In the genomic region with DNA sequence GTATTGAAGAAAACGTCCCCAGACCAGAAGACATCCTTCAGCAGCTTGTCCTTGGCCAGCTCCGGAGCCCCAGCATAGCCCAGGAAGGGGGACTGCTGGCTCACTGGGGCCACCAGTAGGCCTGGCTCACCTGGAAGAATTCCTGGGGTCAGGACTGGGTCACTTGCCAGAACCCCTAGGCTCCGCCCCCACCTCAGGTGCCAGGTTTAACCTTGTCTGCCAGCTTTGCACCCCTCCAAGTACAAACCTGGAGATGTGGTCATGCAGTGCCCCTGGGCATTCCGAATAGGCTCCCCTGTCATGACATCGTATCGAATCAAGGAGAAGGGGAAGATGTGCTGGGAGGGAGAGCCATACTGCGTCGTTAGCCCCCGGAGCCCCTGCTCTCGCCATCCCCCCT, we compare ENCODE assay signal across 19 mouse cellular contexts. TPM values are rescaled to one million over a fixed set of nuclear protein-coding genes. Genes with fewer than 3 reads are reported as not detected.
A peak's percentile ranks its signal among the peaks of the same experiment; 100 is the strongest.
DNase-seq lines count a peak whose midpoint lies in the region; ATAC-seq and TF ChIP-seq lines count a peak whose summit lies in the region.
"Had no signal": no experiment of that assay in that cellular context is flagged by ENCODE, and none has a peak within 500 bp of the region (broad histone marks: within the 10 kb centered on the region; RNA-seq: fewer than 3 reads in every experiment).

No protein-coding gene starts in this region.

- WGBS in embryonic facial prominence, embryonic 12.5 days = 93% methylated on average over 10 of the region's 10 CpGs
- WGBS in embryonic facial prominence, embryonic 10.5 days = 92% methylated on average over 10 of the region's 10 CpGs
- WGBS in lung, embryonic 15.5 days = 89% methylated on average over 10 of the region's 10 CpGs
- 95% methylated on average over 10 of the region's 10 CpGs for WGBS in lung, adult 2 months
- 97% methylated on average over 10 of the region's 10 CpGs for WGBS in hindbrain, embryonic 16.5 days

- no peak overlapping the region for H3K27ac ChIP-seq in embryonic facial prominence, embryonic 12.5 days
- no peak overlapping the region for H3K27ac ChIP-seq in embryonic facial prominence, embryonic 10.5 days (replicated peaks)
- no peak overlapping the region for H3K27ac ChIP-seq in lung, embryonic 15.5 days
- no peak overlapping the region for H3K27ac ChIP-seq in hindbrain, embryonic 16.5 days (ENCODE audit: low read depth, low read length)
- H3K27ac ChIP-seq: left cerebral cortex, adult 2 months; liver, embryonic 13.5 days; stomach, embryonic 15.5 days had no signal

- no peak overlapping the region; the same call in 1 of the 2 replicates for H3K9ac ChIP-seq in embryonic facial prominence, embryonic 12.5 days
- no peak overlapping the region for H3K9ac ChIP-seq in lung, embryonic 15.5 days
- no peak overlapping the region for H3K9ac ChIP-seq in hindbrain, embryonic 16.5 days (ENCODE audit: low read depth, low read length)
- H3K9ac ChIP-seq: heart, embryonic 12.5 days; liver, embryonic 13.5 days; stomach, embryonic 15.5 days had no signal

- no peaks in the 10 kb centered on the region for H3K9me3 ChIP-seq in embryonic facial prominence, embryonic 12.5 days
- H3K9me3 ChIP-seq in embryonic facial prominence, embryonic 10.5 days = no peaks in the 10 kb centered on the region
- no peaks in the 10 kb centered on the region for H3K9me3 ChIP-seq in lung, embryonic 15.5 days
- H3K9me3 ChIP-seq in E14TG2a.4 (ENCODE audit: low read length) = no peaks in the 10 kb centered on the region
- H3K9me3 ChIP-seq in hindbrain, embryonic 16.5 days (ENCODE audit: control insufficient read depth, low read length) = no peaks in the 10 kb centered on the region
- H3K9me3 ChIP-seq: G1E; heart, embryonic 12.5 days; liver, embryonic 13.5 days; stomach, embryonic 15.5 days had no signal

- H3K4me2 ChIP-seq in embryonic facial prominence, embryonic 12.5 days (replicated peaks) = peak overlapping the region; percentile 94; the same call in 1 of the 2 replicates
- peak overlapping the region; percentile 95; the same call in 1 of the 2 replicates for H3K4me2 ChIP-seq in lung, embryonic 15.5 days
- peak overlapping the region; percentile 92 for H3K4me2 ChIP-seq in hindbrain, embryonic 16.5 days (ENCODE audit: low read length)
- H3K4me2 ChIP-seq: liver, embryonic 13.5 days; stomach, embryonic 15.5 days had no signal

- no peak for TF ChIP-seq POLR2A in lung, adult 2 months (IDR thresholded peaks at IDR 0.05; ENCODE audit: borderline replicate concordance, extremely low read depth, low read depth, low read length)

- DNase-seq in embryonic facial prominence, embryonic 10.5 days (ENCODE audit: low spot score) = no peak
- DNase-seq in lung, adult 2 months = no peak
- no peak for DNase-seq in gastrocnemius, adult 8-10 months (ENCODE audit: low spot score in 2 of 2)
- DNase-seq in spleen, postnatal 36 days (ENCODE audit: low spot score in 2 of 2) = no peak
- DNase-seq: cerebellum, adult 11-12 months; embryo, embryonic 11 days; liver, embryonic 13.5 days; right cerebral cortex, postnatal 25 days had no signal

- H3K27me3 ChIP-seq in embryonic facial prominence, embryonic 12.5 days = no peaks in the 10 kb centered on the region
- H3K27me3 ChIP-seq in embryonic facial prominence, embryonic 10.5 days (replicated peaks; ENCODE audit: low read depth, poor library complexity, severe bottlenecking) = no peaks in the 10 kb centered on the region
- no peaks in the 10 kb centered on the region for H3K27me3 ChIP-seq in lung, embryonic 15.5 days
- peaks cover 18% of the 10 kb centered on the region for H3K27me3 ChIP-seq in E14TG2a.4 (ENCODE audit: insufficient read depth, low read length)
- H3K27me3 ChIP-seq in hindbrain, embryonic 16.5 days (replicated peaks; ENCODE audit: control insufficient read depth, insufficient read depth, low read length) = no peaks in the 10 kb centered on the region
- H3K27me3 ChIP-seq: heart, embryonic 12.5 days; stomach, embryonic 15.5 days had no signal

- TF ChIP-seq CTCF in lung, adult 2 months (IDR thresholded peaks at IDR 0.05; ENCODE audit: insufficient read depth, low read length) = no peak
- TF ChIP-seq CTCF in E14TG2a.4 (conservative IDR thresholded peaks at IDR 0.05; ENCODE audit: low read length) = no peak

- H3K4me1 ChIP-seq in embryonic facial prominence, embryonic 12.5 days = peaks cover 44% of the 10 kb centered on the region
- peaks cover 74% of the 10 kb centered on the region for H3K4me1 ChIP-seq in embryonic facial prominence, embryonic 10.5 days
- peaks cover 48% of the 10 kb centered on the region for H3K4me1 ChIP-seq in lung, embryonic 15.5 days
- H3K4me1 ChIP-seq in lung, adult 2 months (ENCODE audit: control insufficient read depth, insufficient read depth, low read length) = peaks cover 10% of the 10 kb centered on the region
- H3K4me1 ChIP-seq in E14TG2a.4 (replicated peaks; ENCODE audit: low read depth, low read length) = peaks cover 83% of the 10 kb centered on the region
- peaks cover 36% of the 10 kb centered on the region for H3K4me1 ChIP-seq in hindbrain, embryonic 16.5 days (ENCODE audit: control insufficient read depth, insufficient read depth, low read depth, low read length)

- H3K36me3 ChIP-seq in embryonic facial prominence, embryonic 12.5 days = peaks cover 30% of the 10 kb centered on the region
- H3K36me3 ChIP-seq in embryonic facial prominence, embryonic 10.5 days (replicated peaks) = peaks cover 53% of the 10 kb centered on the region
- peaks cover 15% of the 10 kb centered on the region; the same call in 1 of the 2 replicates for H3K36me3 ChIP-seq in lung, embryonic 15.5 days
- H3K36me3 ChIP-seq in E14TG2a.4 (ENCODE audit: insufficient read depth, low read length) = peaks cover 59% of the 10 kb centered on the region
- H3K36me3 ChIP-seq in hindbrain, embryonic 16.5 days (ENCODE audit: control insufficient read depth, insufficient read depth, low read length) = peaks cover 13% of the 10 kb centered on the region
- H3K36me3 ChIP-seq: stomach, embryonic 15.5 days had no signal

- H3K4me3 ChIP-seq in embryonic facial prominence, embryonic 12.5 days = no peak overlapping the region
- H3K4me3 ChIP-seq in embryonic facial prominence, embryonic 10.5 days = no peak overlapping the region
- H3K4me3 ChIP-seq in lung, embryonic 15.5 days = 0 out of 2 replicates have a peak overlapping the region, but pooled peaks have one; percentile 61
- H3K4me3 ChIP-seq in lung, adult 2 months (replicated peaks; ENCODE audit: extremely low read depth, low read depth, low read length) = no peak overlapping the region
- H3K4me3 ChIP-seq in E14TG2a.4 (replicated peaks; ENCODE audit: low read length) = peak overlapping the region; percentile 46
- H3K4me3 ChIP-seq in hindbrain, embryonic 16.5 days (ENCODE audit: low read length) = 0 out of 2 replicates have a peak overlapping the region, but pooled peaks have one; percentile 80
- H3K4me3 ChIP-seq: heart, embryonic 12.5 days; left cerebral cortex, adult 2 months; liver, embryonic 13.5 days; stomach, embryonic 15.5 days had no signal

- ATAC-seq in embryonic facial prominence, embryonic 12.5 days (ENCODE audit: insufficient number of reproducible peaks, insufficient read depth, low FRiP score, low TSS enrichment) = no peak
- ATAC-seq in lung, embryonic 15.5 days (ENCODE audit: borderline replicate concordance, extremely low read depth, low FRiP score, low TSS enrichment) = no peak
- ATAC-seq in hindbrain, embryonic 16.5 days = no peak
- ATAC-seq: CD4-positive, CD25-positive, alpha-beta regulatory T cell, adult 4 months; forebrain, embryonic 14.5 days; inflammation-experienced regulatory T-cells, adult 6 months had no signal

RNA-seq across cellular contexts. Expression of gene Slc27a3, which starts 2.9 kb away (rescaled TPM):
- polyA plus RNA-seq in embryonic facial prominence, embryonic 12.5 days (2016; fragmentation: Nextera tagmentation; extraction: Ambion mirVana) = 42.8 and 44.8 TPM in 2 replicates
- 29.4 and 33.9 TPM in 2 replicates for polyA plus RNA-seq in embryonic facial prominence, embryonic 10.5 days (2016; fragmentation: Nextera tagmentation; extraction: Ambion mirVana)
- 25.7 and 25.8 TPM in 2 replicates for polyA plus RNA-seq in lung, embryonic 15.5 days (2015; fragmentation: Nextera tagmentation; extraction: Ambion mirVana)
- 26.3 and 27.5 TPM in 2 replicates for polyA plus RNA-seq in lung, adult 2 months (2012; rRNA removed)
- 30.1 and 30.8 TPM in 2 replicates for polyA plus RNA-seq in hindbrain, embryonic 16.5 days (2015; fragmentation: Nextera tagmentation; extraction: Ambion mirVana)
- total RNA-seq in gastrocnemius, adult 8-10 months (2022) = 1 to 10 TPM in 2 of 4 experiments, under 1 TPM in 2; 0.65 to 1.1 (median 0.96) TPM

RNA-seq across cellular contexts. Expression of gene Ints3, which starts 46.6 kb away (rescaled TPM):
- polyA plus RNA-seq in embryonic facial prominence, embryonic 12.5 days (2016; fragmentation: Nextera tagmentation; extraction: Ambion mirVana) = 43.6 and 45.2 TPM in 2 replicates
- polyA plus RNA-seq in embryonic facial prominence, embryonic 10.5 days (2016; fragmentation: Nextera tagmentation; extraction: Ambion mirVana) = 42.8 and 46.3 TPM in 2 replicates
- 30.8 and 33.3 TPM in 2 replicates for polyA plus RNA-seq in lung, embryonic 15.5 days (2015; fragmentation: Nextera tagmentation; extraction: Ambion mirVana)
- polyA plus RNA-seq in lung, adult 2 months (2012; rRNA removed) = 24.6 and 28.4 TPM in 2 replicates
- 27.8 and 30.3 TPM in 2 replicates for polyA plus RNA-seq in hindbrain, embryonic 16.5 days (2015; fragmentation: Nextera tagmentation; extraction: Ambion mirVana)
- 10 to 100 TPM; 14.0 to 16.8 (median 14.8) TPM for total RNA-seq in gastrocnemius, adult 8-10 months (2022)

Comparison
In these comparisons a context has a peak if more than half of its experiments do, and no peak if none do; other contexts are left out.
1. H3K4me3 ChIP-seq: peak in lung, embryonic 15.5 days (single experiment), E14TG2a.4 (single experiment) and hindbrain, embryonic 16.5 days (single experiment); none in embryonic facial prominence, embryonic 12.5 days (single experiment), embryonic facial prominence, embryonic 10.5 days (single experiment) and lung, adult 2 months (single experiment).
2. Peak in every context shown above with its lines, with median percentiles within 50 percentile points of each other: H3K4me2 ChIP-seq.